Comparison of ENCODE assay signal across 9 mouse cellular contexts in genomic region chr8:10928836-10929235, GRCm38 (mm10).
A peak's percentile ranks its signal among the peaks of the same experiment; 100 is the strongest.
DNase-seq lines count a peak whose midpoint lies in the region; ATAC-seq and TF ChIP-seq lines count a peak whose summit lies in the region.
"Had no signal": no experiment of that assay in that cellular context is flagged by ENCODE, and none has a peak within 500 bp of the region (broad histone marks: within the 10 kb centered on the region; RNA-seq: fewer than 3 reads in every experiment).

No protein-coding gene starts in this region.

- no peaks in the 10 kb centered on the region for H3K9me3 ChIP-seq in forebrain, embryonic 13.5 days (replicated peaks)
- H3K9me3 ChIP-seq in forebrain, embryonic 12.5 days = no peaks in the 10 kb centered on the region
- no peaks in the 10 kb centered on the region for H3K9me3 ChIP-seq in midbrain, embryonic 11.5 days (ENCODE audit: control insufficient read depth, low read length)
- H3K9me3 ChIP-seq: limb, embryonic 15.5 days had no signal

- ATAC-seq in forebrain, embryonic 13.5 days = no peak
- no peak for ATAC-seq in forebrain, embryonic 12.5 days (ENCODE audit: low FRiP score)
- ATAC-seq in midbrain, embryonic 11.5 days (ENCODE audit: low FRiP score) = no peak

- no peak for DNase-seq in layer of hippocampus, adult 2 months (ENCODE audit: low spot score in 2 of 2)
- DNase-seq in layer of hippocampus, adult 18-20 months (ENCODE audit: low spot score in 2 of 2) = no peak
- peak; percentile 57 for DNase-seq in heart, postnatal 4 days
- DNase-seq in midbrain, embryonic 11.5 days (ENCODE audit: low spot score, missing footprints) = no peak
- DNase-seq in embryo, embryonic 11 days = no peak
- no peak for DNase-seq in embryo, embryonic 10.5 days (ENCODE audit: low spot score)

- peaks cover 18% of the 10 kb centered on the region for H3K27me3 ChIP-seq in forebrain, embryonic 13.5 days
- H3K27me3 ChIP-seq in forebrain, embryonic 12.5 days = peaks cover 40% of the 10 kb centered on the region
- no peaks in the 10 kb centered on the region for H3K27me3 ChIP-seq in midbrain, embryonic 11.5 days (ENCODE audit: control insufficient read depth, insufficient read depth, low read length)
- H3K27me3 ChIP-seq: limb, embryonic 15.5 days had no signal

- H3K36me3 ChIP-seq in forebrain, embryonic 13.5 days (ENCODE audit: poor library complexity, severe bottlenecking) = no peaks in the 10 kb centered on the region
- H3K36me3 ChIP-seq in forebrain, embryonic 12.5 days (replicated peaks) = no peaks in the 10 kb centered on the region
- no peaks in the 10 kb centered on the region for H3K36me3 ChIP-seq in midbrain, embryonic 11.5 days (ENCODE audit: control insufficient read depth, insufficient read depth, low read length)
- H3K36me3 ChIP-seq: limb, embryonic 15.5 days had no signal

- H3K9ac ChIP-seq in forebrain, embryonic 13.5 days = no peak overlapping the region
- H3K9ac ChIP-seq in forebrain, embryonic 12.5 days = no peak overlapping the region
- no peak overlapping the region for H3K9ac ChIP-seq in midbrain, embryonic 11.5 days (ENCODE audit: low read length)
- H3K9ac ChIP-seq: limb, embryonic 15.5 days had no signal

- H3K4me3 ChIP-seq in forebrain, embryonic 13.5 days = no peak overlapping the region
- H3K4me3 ChIP-seq in forebrain, embryonic 12.5 days (replicated peaks) = no peak overlapping the region
- H3K4me3 ChIP-seq in layer of hippocampus, adult 2 months = no peak overlapping the region
- no peak overlapping the region for H3K4me3 ChIP-seq in midbrain, embryonic 11.5 days (ENCODE audit: low read depth, low read length)
- H3K4me3 ChIP-seq: limb, embryonic 15.5 days had no signal

- H3K27ac ChIP-seq in forebrain, embryonic 13.5 days = 0 out of 2 replicates have a peak overlapping the region, but pooled peaks have one; percentile 35
- no peak overlapping the region for H3K27ac ChIP-seq in forebrain, embryonic 12.5 days
- H3K27ac ChIP-seq in layer of hippocampus, adult 2 months = peak overlapping the region; percentile 18; the same call in 1 of the 2 replicates
- peak overlapping the region; percentile 32; the same call in 1 of the 2 replicates for H3K27ac ChIP-seq in midbrain, embryonic 11.5 days (ENCODE audit: low read depth, low read length)

- H3K4me1 ChIP-seq in forebrain, embryonic 13.5 days = peaks cover 51% of the 10 kb centered on the region
- H3K4me1 ChIP-seq in forebrain, embryonic 12.5 days = peaks cover 51% of the 10 kb centered on the region
- peaks cover 44% of the 10 kb centered on the region for H3K4me1 ChIP-seq in midbrain, embryonic 11.5 days (ENCODE audit: control insufficient read depth, insufficient read depth, low read length)

- no peak for TF ChIP-seq CTCF in layer of hippocampus, adult 2 months (conservative IDR thresholded peaks at IDR 0.05)

- no peak overlapping the region for H3K4me2 ChIP-seq in forebrain, embryonic 13.5 days
- no peak overlapping the region for H3K4me2 ChIP-seq in forebrain, embryonic 12.5 days
- H3K4me2 ChIP-seq in midbrain, embryonic 11.5 days = no peak overlapping the region
- H3K4me2 ChIP-seq: limb, embryonic 15.5 days had no signal

- WGBS in forebrain, embryonic 13.5 days = 70% methylated on average over 3 of the region's 3 CpGs
- WGBS in forebrain, embryonic 12.5 days = 84% methylated on average over 3 of the region's 3 CpGs
- 85% methylated on average over 3 of the region's 3 CpGs for WGBS in midbrain, embryonic 11.5 days
